Mouse (Mus musculus): ENCODE results near the gene Trmt11. TPM values are rescaled to one million over a fixed set of nuclear protein-coding genes. Genes with fewer than 3 reads are reported as not detected.
"Not testable (repeated sequence)": the region's sequence is repeated elsewhere in the genome, so short reads cannot be mapped to it uniquely, and the experiment has no call there.

Trmt11 gene
- polyA plus RNA-seq, 1 experiment from 2014 or later: 22.8 TPM

DNA sequence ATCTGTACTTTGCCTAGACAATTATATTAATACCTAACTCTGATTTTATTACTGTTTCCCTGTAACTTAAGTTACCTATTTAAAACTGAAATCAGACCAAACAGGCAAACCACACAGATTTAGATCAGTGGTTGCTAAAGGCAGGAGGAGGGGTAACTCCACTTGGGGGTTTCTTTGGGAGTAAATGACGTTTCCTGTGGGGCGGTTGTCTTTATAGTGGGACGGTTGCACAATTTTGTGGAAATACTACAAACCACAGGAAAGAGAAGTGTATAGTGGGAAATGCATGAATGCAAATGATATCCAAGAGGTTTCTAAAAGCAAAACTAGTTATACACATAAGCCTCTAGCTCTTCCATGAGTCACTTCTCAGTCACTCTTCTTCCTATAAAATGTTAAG lies 50.6 kb downstream of the Trmt11 start:
- no peak overlapping the region for H3K27ac ChIP-seq (replicated peaks)
- 89% methylated on average over 3 of the region's 3 CpGs for WGBS

DNA sequence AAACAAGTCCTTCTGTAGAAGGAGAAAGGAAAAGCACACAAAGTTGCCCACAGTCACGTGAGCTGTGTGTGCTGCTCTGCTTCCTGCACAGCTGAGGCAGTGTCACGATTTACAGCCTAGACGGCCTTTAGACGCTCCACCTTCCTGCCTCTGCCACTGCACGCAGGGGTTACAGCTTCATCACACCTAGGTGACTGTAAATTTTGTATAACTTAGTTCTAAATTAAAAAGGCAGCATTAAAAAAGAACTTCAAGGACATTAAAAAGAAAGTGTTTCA lies 62.1 kb downstream of the Trmt11 start:
- H3K9me3 ChIP-seq: no peaks in the 10 kb centered on the region
- 66% methylated on average over 5 of the region's 5 CpGs for WGBS
- ATAC-seq (ENCODE audit: low read depth): no peak

More for the DNA sequence above, 50.6 kb downstream of the Trmt11 start:
- Histone ChIP-seq H3K27me3 (no peaks in the 10 kb centered on the region), H3K4me1 (replicated peaks) (no peaks in the 10 kb centered on the region), H3K4me3 (no peak overlapping the region), H3K36me3 (peaks cover 44% of the 10 kb centered on the region), H3K9me3 (no peaks in the 10 kb centered on the region), H3K4me2 (no peak overlapping the region), H3K9ac (no peak overlapping the region)
- ATAC-seq (ENCODE audit: low read depth): no peak

DNA sequence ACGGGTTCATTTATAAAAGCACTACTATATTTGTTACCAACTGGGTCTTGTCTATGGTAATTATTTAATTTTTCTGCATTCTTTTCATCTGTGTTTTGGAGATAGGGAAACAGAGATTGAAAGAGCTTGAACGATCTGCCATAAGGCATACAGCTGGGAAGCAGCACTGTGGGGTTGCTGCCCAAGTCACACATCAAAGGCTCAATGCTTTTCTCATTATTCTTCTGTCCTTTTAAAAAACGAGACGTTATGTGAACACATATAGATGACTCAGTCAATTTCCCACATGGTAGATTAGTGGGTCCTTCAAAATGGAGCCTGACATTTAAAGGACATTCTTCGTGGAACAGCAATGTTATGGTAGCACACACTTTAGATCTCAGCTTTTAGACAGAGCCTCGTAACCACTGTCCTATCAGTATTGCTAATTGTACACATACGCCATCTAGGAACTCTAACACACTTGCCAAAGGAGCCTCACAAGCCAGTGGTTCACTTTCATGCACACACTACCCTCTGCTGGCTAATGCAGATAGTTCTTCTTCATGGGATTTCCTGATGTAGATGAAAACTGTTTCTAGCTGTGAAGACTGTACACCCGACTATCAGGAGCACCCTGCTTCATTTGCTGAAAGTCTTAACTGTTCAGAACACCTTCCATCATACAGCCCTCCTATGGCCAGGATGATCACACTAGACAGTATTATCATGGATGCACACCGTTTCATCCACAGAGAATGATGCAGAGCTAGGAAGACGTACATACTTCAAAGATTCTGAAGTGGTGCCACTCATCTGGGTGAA lies 62.6 kb downstream of the Trmt11 start:
- peak; percentile 74; the same call in 1 of the 2 replicates for ATAC-seq (ENCODE audit: low read depth)

More for the DNA sequence above, 62.1 kb downstream of the Trmt11 start:
- peaks cover 28% of the 10 kb centered on the region for H3K36me3 ChIP-seq
- no peak overlapping the region for H3K9ac ChIP-seq
- H3K4me1 ChIP-seq (replicated peaks): no peaks in the 10 kb centered on the region
- H3K27me3 ChIP-seq: no peaks in the 10 kb centered on the region
- no peak overlapping the region for H3K4me2 ChIP-seq
- no peak overlapping the region for H3K4me3 ChIP-seq
- H3K27ac ChIP-seq (replicated peaks): no peak overlapping the region

DNA sequence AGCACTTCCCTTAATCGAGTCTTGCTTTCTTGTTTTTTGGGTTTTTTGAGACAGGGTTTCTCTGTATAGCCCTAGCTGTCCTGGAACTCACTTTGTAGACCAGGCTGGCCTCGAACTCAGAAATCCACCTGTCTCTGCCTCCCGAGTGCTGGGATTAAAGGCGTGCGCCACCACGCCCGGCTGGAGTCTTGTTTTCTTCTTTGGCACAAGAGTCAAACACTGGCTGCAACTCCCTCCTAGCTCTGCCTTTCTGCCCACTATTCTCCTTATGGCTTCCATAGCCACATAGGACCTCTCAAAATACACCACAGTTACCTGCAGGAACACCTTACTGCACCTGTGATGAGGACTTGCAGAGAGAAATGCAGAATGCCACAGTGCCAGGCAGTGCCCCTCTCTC lies 64.6 kb downstream of the Trmt11 start:
- 92% methylated on average over 7 of the region's 7 CpGs for WGBS
- not testable (repeated sequence) for H3K9me3 ChIP-seq; H3K27me3 ChIP-seq; ATAC-seq (ENCODE audit: low read depth); H3K9ac ChIP-seq; H3K4me3 ChIP-seq; H3K27ac ChIP-seq (replicated peaks); H3K4me2 ChIP-seq; H3K4me1 ChIP-seq (replicated peaks)
- H3K36me3 ChIP-seq: peaks cover 31% of the 10 kb centered on the region

More for the DNA sequence above, 62.6 kb downstream of the Trmt11 start:
- Histone ChIP-seq H3K36me3 (peaks cover 33% of the 10 kb centered on the region), H3K9me3 (no peaks in the 10 kb centered on the region), H3K27ac (replicated peaks) (no peak overlapping the region), H3K4me1 (replicated peaks) (no peaks in the 10 kb centered on the region), H3K9ac (no peak overlapping the region), H3K4me2 (no peak overlapping the region), H3K4me3 (no peak overlapping the region), H3K27me3 (no peaks in the 10 kb centered on the region)
- 74% methylated on average over 10 of the region's 10 CpGs for WGBS

DNA sequence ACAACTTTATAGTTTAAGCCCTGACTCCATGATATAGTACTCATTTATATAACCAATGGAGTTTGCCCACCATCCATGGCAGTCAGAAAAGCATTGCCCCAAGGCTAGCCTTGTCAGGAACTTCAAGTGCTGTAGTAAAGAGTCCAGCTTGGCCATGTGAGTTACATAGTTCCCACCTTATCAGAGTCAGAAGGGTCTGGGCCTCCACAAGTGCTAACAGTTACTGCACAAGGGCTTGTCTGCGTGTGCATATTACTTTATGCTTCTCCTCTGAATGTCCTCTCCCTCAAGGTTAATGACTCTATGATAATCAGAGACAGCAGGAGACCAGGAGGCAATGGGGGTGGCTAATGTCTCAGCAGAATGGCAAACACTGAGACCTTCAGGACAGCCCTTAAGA lies 73.4 kb downstream of the Trmt11 start:
- no peaks in the 10 kb centered on the region for H3K4me1 ChIP-seq (replicated peaks)
- H3K9ac ChIP-seq: no peak overlapping the region
- no peak overlapping the region for H3K4me2 ChIP-seq
- no peak overlapping the region for H3K27ac ChIP-seq (replicated peaks)
- ATAC-seq (ENCODE audit: low read depth): no peak
- H3K27me3 ChIP-seq: no peaks in the 10 kb centered on the region
- H3K36me3 ChIP-seq: peaks cover 8% of the 10 kb centered on the region; the same call in 1 of the 2 replicates
- WGBS: 83% methylated on average over 1 of the region's 1 CpGs
- H3K9me3 ChIP-seq: no peaks in the 10 kb centered on the region
- no peak overlapping the region for H3K4me3 ChIP-seq

DNA sequence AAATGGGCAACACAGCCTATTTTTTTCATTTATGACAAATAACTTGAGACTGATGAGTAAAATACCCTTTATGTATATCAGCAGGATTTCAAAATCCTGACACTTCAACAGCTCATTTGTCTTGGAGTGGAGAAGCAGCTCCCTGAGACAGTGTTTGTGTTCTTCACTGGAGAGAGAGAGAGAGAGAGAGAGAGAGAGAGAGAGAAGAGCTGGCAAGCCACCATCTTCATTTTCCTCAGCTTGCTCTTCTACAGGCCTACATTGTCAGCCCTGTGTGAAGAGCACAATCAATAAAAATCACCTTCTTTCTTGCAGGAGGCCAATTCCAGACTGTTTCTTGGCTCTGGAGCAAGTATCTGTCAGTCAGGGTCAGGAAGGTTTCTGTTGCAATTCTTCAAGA lies 78.8 kb downstream of the Trmt11 start:
- no peak overlapping the region for H3K4me3 ChIP-seq
- ATAC-seq (ENCODE audit: low read depth): no peak
- no peak overlapping the region for H3K4me2 ChIP-seq
- H3K27ac ChIP-seq (replicated peaks): no peak overlapping the region
- no peaks in the 10 kb centered on the region for H3K4me1 ChIP-seq (replicated peaks)
- H3K9ac ChIP-seq: no peak overlapping the region
- no peaks in the 10 kb centered on the region for H3K36me3 ChIP-seq
- H3K9me3 ChIP-seq: no peaks in the 10 kb centered on the region
- no peaks in the 10 kb centered on the region for H3K27me3 ChIP-seq

DNA sequence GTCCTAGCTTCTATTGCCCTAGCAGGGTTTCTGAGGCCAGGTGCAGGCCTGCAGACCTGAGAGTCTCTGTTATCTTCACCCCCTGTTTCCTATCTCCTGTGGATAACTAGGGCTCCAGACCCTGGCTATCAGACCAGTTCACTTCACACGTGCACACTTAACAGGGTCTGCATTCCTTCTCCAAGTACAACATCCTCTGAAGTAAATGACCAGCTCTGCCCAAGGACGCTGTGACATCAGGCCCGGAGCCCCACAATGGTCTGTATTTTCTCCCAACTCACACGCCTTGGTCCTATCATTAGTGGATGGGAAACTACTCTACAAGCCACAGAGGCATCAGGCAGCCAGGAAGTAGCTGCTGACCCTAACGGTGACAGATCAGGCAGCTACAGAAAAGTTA lies 81.4 kb downstream of the Trmt11 start:
- Histone ChIP-seq H3K9me3 (no peaks in the 10 kb centered on the region), H3K4me1 (replicated peaks) (no peaks in the 10 kb centered on the region), H3K4me2 (no peak overlapping the region), H3K36me3 (no peaks in the 10 kb centered on the region), H3K27ac (replicated peaks) (no peak overlapping the region), H3K27me3 (no peaks in the 10 kb centered on the region), H3K4me3 (no peak overlapping the region), H3K9ac (no peak overlapping the region)
- ATAC-seq (ENCODE audit: low read depth): no peak
- 89% methylated on average over 5 of the region's 5 CpGs for WGBS

DNA sequence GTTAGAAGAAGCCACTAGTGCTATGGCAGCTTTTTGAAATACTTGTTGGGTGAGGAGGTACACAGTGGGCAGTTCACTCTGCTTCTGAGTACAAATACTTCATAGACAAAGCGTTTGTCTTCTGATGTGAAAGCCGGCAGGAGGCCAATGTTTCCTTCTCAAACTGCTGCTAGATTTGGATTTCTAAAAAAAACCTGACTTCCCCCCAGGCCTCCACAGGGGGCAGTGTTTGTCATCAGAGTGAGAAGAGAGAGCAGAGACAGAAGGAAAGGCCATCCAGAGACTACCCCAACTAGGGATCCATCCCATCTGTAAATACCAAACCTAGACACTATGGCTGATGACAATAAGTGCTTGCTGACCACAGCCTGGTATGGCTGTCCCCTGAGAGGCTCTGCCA lies 83.3 kb downstream of the Trmt11 start:
- WGBS: 67% methylated on average over 2 of the region's 2 CpGs
- Histone ChIP-seq H3K4me1 (replicated peaks) (no peaks in the 10 kb centered on the region), H3K4me2 (no peak overlapping the region), H3K9ac (no peak overlapping the region), H3K9me3 (no peaks in the 10 kb centered on the region), H3K27me3 (no peaks in the 10 kb centered on the region), H3K27ac (replicated peaks) (no peak overlapping the region), H3K36me3 (no peaks in the 10 kb centered on the region), H3K4me3 (no peak overlapping the region)
- ATAC-seq (ENCODE audit: low read depth): no peak

DNA sequence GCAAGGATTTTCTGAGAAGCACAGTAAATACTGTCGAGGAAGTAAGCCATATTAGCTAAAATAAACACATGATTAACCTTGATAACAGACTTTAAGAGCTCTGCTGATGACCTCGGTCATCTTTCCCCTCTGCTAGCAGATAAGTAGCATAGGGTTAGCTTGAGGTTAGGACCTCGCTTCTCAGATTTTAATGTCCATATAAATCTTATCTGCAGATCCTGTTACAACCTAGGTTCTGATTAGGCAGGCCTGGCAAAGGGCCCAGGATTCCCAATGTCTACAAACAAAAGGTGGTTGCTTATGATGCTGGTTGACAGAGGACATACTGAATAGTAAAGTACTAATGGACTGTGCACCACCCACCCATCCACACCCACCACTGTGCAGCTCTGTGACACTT lies 83.8 kb downstream of the Trmt11 start:
- Histone ChIP-seq H3K27me3 (no peaks in the 10 kb centered on the region), H3K36me3 (no peaks in the 10 kb centered on the region), H3K9me3 (no peaks in the 10 kb centered on the region), H3K27ac (replicated peaks) (no peak overlapping the region), H3K4me2 (no peak overlapping the region), H3K4me1 (replicated peaks) (no peaks in the 10 kb centered on the region), H3K9ac (no peak overlapping the region), H3K4me3 (no peak overlapping the region)
- WGBS: 82% methylated on average over 3 of the region's 3 CpGs
- no peak for ATAC-seq (ENCODE audit: low read depth)

DNA sequence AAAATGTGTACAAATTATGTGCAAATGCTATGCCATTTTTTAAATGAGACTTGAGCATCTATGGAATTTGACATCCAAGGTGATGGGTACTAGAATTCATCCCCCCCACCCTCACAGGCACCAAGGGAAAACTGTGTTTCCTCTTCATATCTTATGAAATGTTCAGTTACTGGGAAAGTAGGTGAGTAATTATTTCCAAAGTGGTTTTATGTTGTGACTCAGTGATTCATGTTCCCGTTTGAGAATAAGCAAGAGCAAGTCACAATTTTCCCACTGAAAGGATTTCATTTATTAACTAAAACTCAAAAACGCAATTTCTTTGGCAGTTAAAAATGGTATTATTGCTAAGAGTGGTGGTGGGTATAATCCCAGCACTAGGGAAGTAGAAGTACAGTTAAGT lies 95.8 kb downstream of the Trmt11 start:
- no peaks in the 10 kb centered on the region for H3K27me3 ChIP-seq
- no peaks in the 10 kb centered on the region for H3K36me3 ChIP-seq
- H3K9me3 ChIP-seq: no peaks in the 10 kb centered on the region
- no peak for ATAC-seq (ENCODE audit: low read depth)
- no peak overlapping the region for H3K9ac ChIP-seq
- H3K27ac ChIP-seq (replicated peaks): no peak overlapping the region
- WGBS: 85% methylated on average over 2 of the region's 2 CpGs
- H3K4me3 ChIP-seq: no peak overlapping the region
- no peak overlapping the region for H3K4me2 ChIP-seq
- no peaks in the 10 kb centered on the region for H3K4me1 ChIP-seq (replicated peaks)

DNA sequence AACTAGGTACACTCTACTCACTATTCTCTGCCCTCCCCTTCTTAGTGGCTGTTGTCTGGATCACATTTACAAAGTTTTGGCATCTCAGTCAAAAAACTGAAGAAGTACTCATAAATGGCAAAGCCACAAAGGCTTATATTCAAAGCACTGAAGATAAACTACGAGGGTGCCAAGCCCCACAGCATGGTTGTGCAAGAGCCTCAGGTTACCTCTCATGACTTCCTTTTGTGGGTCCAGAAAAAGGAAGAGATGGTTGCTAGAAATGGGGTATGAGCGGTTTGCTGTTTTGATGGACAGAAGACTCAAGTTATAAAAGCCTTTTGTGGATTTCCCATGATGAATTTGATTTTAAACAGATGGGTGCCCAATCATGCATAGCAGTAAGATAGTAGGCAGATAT lies 97.4 kb downstream of the Trmt11 start:
- no peaks in the 10 kb centered on the region for H3K9me3 ChIP-seq
- no peak overlapping the region for H3K4me2 ChIP-seq
- ATAC-seq (ENCODE audit: low read depth): no peak
- no peak overlapping the region for H3K27ac ChIP-seq (replicated peaks)
- no peak overlapping the region for H3K4me3 ChIP-seq
- H3K4me1 ChIP-seq (replicated peaks): no peaks in the 10 kb centered on the region
- no peak overlapping the region for H3K9ac ChIP-seq
- 82% methylated on average over 2 of the region's 2 CpGs for WGBS
- H3K36me3 ChIP-seq: no peaks in the 10 kb centered on the region
- H3K27me3 ChIP-seq: no peaks in the 10 kb centered on the region

DNA sequence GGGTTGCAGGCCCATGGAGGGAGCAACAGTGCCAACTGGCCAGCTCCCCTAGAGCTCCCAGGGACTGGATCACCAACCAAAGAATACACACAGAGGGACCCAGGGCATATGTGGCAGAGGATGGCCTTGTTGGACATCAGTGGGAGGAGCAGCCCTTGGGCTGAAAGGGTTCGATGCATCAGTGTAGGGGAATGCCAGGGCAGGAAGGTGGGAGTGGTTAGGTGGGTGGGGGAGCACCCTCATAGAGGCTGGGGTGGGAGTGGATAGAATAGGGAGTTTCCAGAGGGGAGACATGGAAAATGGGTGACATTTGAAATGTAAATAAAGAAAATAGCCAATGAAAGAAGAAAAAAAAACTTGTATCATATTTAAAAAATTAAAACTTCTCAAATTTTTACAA lies 97.8 kb downstream of the Trmt11 start:
- no peaks in the 10 kb centered on the region for H3K4me1 ChIP-seq (replicated peaks)
- no peaks in the 10 kb centered on the region for H3K36me3 ChIP-seq
- no peak for ATAC-seq (ENCODE audit: low read depth)
- no peak overlapping the region for H3K4me2 ChIP-seq
- H3K27me3 ChIP-seq: no peaks in the 10 kb centered on the region
- H3K9ac ChIP-seq: no peak overlapping the region
- no peaks in the 10 kb centered on the region for H3K9me3 ChIP-seq
- H3K27ac ChIP-seq (replicated peaks): no peak overlapping the region
- 85% methylated on average over 1 of the region's 1 CpGs for WGBS
- no peak overlapping the region for H3K4me3 ChIP-seq

DNA sequence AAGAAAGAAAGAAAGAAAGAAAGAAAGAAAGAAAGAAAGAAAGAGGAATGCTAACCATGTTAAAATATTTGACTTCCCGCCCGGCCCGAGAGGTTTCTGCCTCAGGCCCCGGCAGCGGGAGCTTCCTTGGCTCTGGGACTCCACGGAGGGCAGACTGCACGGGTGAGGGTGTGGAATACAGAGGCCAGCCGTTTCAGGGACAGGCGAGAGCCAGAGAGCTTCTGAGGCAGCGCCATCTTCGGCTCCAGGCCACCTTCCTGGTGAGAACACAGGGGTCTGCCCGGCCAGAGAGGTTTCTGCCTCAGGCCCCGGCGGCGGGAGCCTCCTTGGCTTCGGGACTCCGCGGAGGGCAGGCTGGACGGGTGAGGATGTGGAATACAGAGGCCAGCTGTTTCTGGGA lies 102.3 kb downstream of the Trmt11 start:
- H3K27ac ChIP-seq (replicated peaks); ATAC-seq (ENCODE audit: low read depth); H3K27me3 ChIP-seq; H3K4me1 ChIP-seq (replicated peaks); H3K4me2 ChIP-seq; H3K9me3 ChIP-seq; H3K36me3 ChIP-seq; H3K9ac ChIP-seq; H3K4me3 ChIP-seq: not testable (repeated sequence)
- WGBS: 81% methylated on average over 19 of the region's 19 CpGs
